Mouse (Mus musculus) frontal cortex, adult 2 months (tissue): ENCODE measurements around the gene Myct1. TPM values are rescaled to one million over a fixed set of nuclear protein-coding genes. Genes with fewer than 3 reads are reported as not detected.

ENCODE experiments used
- DNase-seq, 2 experiments: peaks; one replicate each; pipeline ENCODE4 v3.0.0; 2022; ENCODE audit warnings: low spot score in 1 of 2; ENCODE audit errors: extremely low spot score in 1 of 2
- polyA plus RNA-seq: library from polyadenylated mRNA; depleted of rRNA; stranded (reverse); fragments of >200 nt; gene quantifications from 2 replicates; pipeline ENCODE4 v1.2.3, GENCODE M21; 2012; rRNA removed

Myct1 gene
- polyA plus RNA-seq, 1 experiment, result 0.78 TPM

DNA sequence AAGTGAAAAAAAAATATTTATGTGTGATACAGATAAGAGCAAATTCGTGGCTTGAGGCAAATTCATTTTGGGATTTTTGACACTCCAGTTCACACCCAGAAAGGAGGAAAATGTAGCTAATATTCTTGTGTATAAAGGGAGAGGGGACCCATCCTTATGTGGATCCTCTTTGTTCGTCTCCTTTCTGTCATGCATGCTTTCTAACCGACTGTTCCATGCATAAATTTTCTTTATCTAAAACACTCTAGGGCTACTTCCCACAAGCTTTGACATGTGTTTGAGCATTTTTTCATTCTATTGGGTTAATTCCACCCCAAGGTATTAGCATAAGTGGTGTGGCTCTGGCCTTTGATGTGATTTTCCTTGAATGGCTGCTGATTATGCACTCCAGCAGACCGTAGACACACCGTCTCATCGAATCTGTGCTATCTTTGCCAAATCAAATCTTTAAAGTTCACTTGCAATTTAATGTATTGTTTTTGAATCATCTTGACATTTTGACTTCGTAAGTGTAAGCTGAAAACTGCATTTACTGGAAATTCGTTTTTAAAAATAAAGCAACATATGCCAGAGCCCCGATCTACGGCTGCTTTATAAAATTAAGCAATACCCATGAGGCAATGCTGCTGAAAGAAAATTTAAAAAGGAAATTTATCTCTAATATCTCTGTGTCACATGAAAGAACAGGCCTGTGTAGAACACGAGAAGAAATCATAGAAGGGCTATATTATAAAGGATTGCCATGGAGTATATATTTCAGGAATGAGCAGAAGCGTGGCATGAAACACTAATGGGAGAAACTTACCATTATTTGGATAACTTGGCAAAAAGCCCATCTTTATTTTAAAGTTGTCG lies 21.8 kb downstream of the Myct1 start:
- DNase-seq, result no peak

DNA sequence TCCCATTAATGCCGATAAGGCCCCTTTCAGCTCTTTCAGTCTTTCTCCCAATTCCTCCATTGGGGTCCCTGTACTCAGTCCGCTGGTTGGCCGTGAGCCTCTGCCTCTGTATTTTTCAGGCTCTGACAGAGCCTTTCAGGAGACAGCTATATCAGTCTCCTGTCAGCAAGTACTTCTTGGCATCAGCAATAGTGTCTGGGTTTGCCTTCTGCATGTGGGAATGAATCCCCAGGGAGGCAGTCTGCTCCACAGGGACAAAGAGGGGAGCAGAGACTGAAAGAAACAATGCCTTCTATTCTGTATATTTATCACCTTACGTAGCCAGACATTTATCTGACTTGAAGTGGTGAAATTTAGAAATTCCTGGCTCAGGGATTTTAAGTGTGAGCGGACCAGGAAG lies 32.7 kb downstream of the Myct1 start:
- DNase-seq, result no peak

DNA sequence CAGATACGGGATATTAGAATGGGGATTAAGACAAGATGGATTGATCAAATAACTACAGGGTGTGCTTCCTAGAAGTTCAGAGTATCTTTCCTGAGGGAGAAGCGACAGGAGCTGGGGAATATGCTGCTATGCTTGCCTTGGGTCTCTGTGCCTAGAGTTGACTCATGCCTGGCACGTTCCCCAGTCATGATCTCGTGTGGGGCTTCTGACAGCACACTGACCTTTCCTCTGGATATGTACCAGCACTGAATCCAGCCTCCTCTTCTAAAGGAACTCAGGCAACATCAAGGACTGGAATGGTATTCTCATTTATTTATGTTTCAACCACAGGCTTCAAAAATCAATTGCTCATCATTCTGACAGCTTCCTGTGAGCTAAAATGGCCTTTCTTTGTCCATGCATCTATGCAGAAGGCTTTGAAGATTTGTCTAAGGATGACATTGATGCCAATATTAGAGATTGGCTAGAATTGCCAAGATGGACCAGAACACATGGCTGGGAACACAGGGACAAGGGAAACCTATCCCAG lies 40.2 kb downstream of the Myct1 start:
- DNase-seq, result peak in 1 of 2 experiments; percentile 4

DNA sequence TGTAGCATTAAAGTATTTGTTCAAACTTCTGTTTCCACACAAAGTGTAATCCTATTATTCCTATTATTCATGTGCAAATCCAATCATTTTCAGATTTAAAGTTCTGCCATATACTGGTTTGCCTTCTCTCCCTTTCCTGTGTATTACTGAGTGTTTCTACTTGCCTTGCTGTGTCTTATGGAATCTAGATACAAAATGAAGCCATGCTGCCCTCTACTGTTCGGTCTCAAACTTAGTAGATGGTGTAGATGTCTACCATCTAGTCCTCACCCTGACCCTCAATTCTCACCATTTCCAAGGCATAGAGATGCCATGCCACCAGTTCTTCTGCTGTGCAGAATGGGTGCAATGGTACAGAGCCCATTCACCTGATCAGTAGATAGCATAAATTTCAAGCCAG lies 40.8 kb downstream of the Myct1 start:
- DNase-seq, result peak; percentile 14 to 80

DNA sequence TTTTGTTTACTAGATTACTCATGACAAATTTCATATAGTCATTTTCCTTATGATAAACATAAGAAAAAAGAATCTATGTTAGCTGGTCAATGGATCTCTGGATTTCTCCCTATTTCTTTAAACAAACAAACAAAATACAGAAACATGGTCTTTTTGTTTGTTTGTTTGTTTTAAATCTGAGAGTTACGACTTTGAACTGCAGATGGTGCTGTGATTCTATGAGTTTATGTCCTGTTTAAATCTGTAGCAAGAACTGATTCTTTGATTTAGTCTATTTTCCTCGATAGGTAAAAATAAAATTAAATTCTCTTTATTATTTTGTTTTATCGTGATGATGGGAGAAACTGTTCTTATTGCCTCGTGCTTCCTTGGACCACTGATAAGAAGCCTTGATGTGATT lies 43.7 kb downstream of the Myct1 start:
- peak in 1 of 2 experiments; percentile 5 for DNase-seq

DNA sequence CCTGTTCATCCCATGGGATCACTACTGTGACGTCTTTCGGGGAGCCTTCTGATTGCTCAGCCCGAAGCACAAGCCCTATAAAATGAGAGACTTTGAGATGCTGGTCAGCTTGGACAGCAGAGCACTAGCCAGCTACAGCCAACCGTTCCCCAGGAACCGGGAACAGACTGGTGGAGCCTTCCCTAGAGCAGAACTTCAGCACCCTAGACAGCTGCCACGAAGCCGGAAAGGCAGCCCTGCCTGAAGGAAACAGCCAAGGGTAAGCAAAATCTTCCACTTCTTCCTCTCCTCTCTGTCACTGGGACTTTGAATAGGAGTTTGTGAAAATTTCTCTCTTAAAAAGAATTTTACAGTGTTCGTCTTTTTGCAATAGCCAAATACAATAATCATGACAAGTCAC lies 45.5 kb downstream of the Myct1 start, which contains the start of gene Vip:
Vip (plus strand) TSS at position 107 of the 400 bp plus-strand sequence.
- no peak for DNase-seq

Other genes with a start within 250 kb of the Myct1 start
- 152 and 163 TPM in 2 replicates for gene Syne1, start 42.3 kb upstream of the Myct1 start, polyA plus RNA-seq
- gene Vip, start 45.4 kb downstream of the Myct1 start, polyA plus RNA-seq, result 52.5 and 56.7 TPM in 2 replicates
- gene Fbxo5, start 211.8 kb downstream of the Myct1 start, polyA plus RNA-seq, result 1.8 and 2.6 TPM in 2 replicates
- 6.5 and 8.1 TPM in 2 replicates for gene Mtrf1l, start 230.1 kb downstream of the Myct1 start, polyA plus RNA-seq